Mouse (Mus musculus): ENCODE data around the gene Ccdc158. TPM values are rescaled to one million over a fixed set of nuclear protein-coding genes. Genes with fewer than 3 reads are reported as not detected.

The Ccdc158 gene
- 0.75 and 0.82 TPM in 2 replicates for polyA plus RNA-seq (2015; fragmentation: Nextera tagmentation; extraction: Ambion mirVana)

- ATAC-seq (ENCODE audit: low FRiP score, low read depth) = peak; percentile 92
These were observed at the start of gene Ccdc158 for GRCm38 (mm10) chr5:92674859-92675573. TSS of gene Ccdc158 (minus strand) at chr5:92675271.

GRCm38 (mm10) chr5:92721610-92722009, 46.5 kb upstream of the Ccdc158 start:
- Histone ChIP-seq H3K27ac (no peak overlapping the region), H3K27me3 (no peaks in the 10 kb centered on the region), H3K4me2 (replicated peaks) (no peak overlapping the region), H3K4me1 (no peaks in the 10 kb centered on the region), H3K9ac (no peak overlapping the region), H3K4me3 (no peak overlapping the region), H3K9me3 (no peaks in the 10 kb centered on the region), H3K36me3 (no peaks in the 10 kb centered on the region)
- no peak for ATAC-seq (ENCODE audit: low FRiP score, low read depth)
- WGBS = 86% methylated on average over 8 of the region's 8 CpGs

More at GRCm38 (mm10) chr5:92674859-92675573, at the start of gene Ccdc158:
- H3K4me1 ChIP-seq = peaks cover 8% of the 10 kb centered on the region; the same call in 1 of the 2 replicates
- no peaks in the 10 kb centered on the region for H3K9me3 ChIP-seq
- H3K4me2 ChIP-seq (replicated peaks) = peak within 1 kb of the TSS; percentile 66
- no peaks in the 10 kb centered on the region for H3K27me3 ChIP-seq
- peak within 1 kb of the TSS; percentile 46; the same call in 1 of the 2 replicates for H3K9ac ChIP-seq
- no peaks in the 10 kb centered on the region for H3K36me3 ChIP-seq
- WGBS = 15% methylated on average over 35 of the region's 55 CpGs
- peak within 1 kb of the TSS; percentile 44 for H3K4me3 ChIP-seq
- H3K27ac ChIP-seq = no peak within 1 kb of the TSS

GRCm38 (mm10) chr5:92718856-92719255, 43.8 kb upstream of the Ccdc158 start:
- no peak overlapping the region for H3K4me3 ChIP-seq
- no peaks in the 10 kb centered on the region for H3K27me3 ChIP-seq
- no peak overlapping the region for H3K9ac ChIP-seq
- H3K36me3 ChIP-seq = no peaks in the 10 kb centered on the region
- no peak overlapping the region for H3K4me2 ChIP-seq (replicated peaks)
- no peaks in the 10 kb centered on the region for H3K4me1 ChIP-seq
- no peak overlapping the region for H3K27ac ChIP-seq
- WGBS = 72% methylated on average over 3 of the region's 3 CpGs
- ATAC-seq (ENCODE audit: low FRiP score, low read depth) = no peak
- no peaks in the 10 kb centered on the region for H3K9me3 ChIP-seq

- no peak overlapping the region for H3K9ac ChIP-seq
- H3K36me3 ChIP-seq = no peaks in the 10 kb centered on the region
- no peak overlapping the region for H3K27ac ChIP-seq
- no peak for ATAC-seq (ENCODE audit: low FRiP score, low read depth)
- 66% methylated on average over 3 of the region's 3 CpGs for WGBS
- no peak overlapping the region for H3K4me2 ChIP-seq (replicated peaks)
- H3K4me1 ChIP-seq = peaks cover 3% of the 10 kb centered on the region; the same call in 1 of the 2 replicates
- H3K4me3 ChIP-seq = no peak overlapping the region
- no peaks in the 10 kb centered on the region for H3K9me3 ChIP-seq
- H3K27me3 ChIP-seq = no peaks in the 10 kb centered on the region
These were observed 42.7 kb upstream of the Ccdc158 start for GRCm38 (mm10) chr5:92717666-92718360.

GRCm38 (mm10) chr5:92715890-92716289, 40.8 kb upstream of the Ccdc158 start:
- Histone ChIP-seq H3K27ac (no peak overlapping the region), H3K4me3 (no peak overlapping the region), H3K9me3 (no peaks in the 10 kb centered on the region), H3K36me3 (no peaks in the 10 kb centered on the region), H3K4me1 (peaks cover 22% of the 10 kb centered on the region), H3K27me3 (no peaks in the 10 kb centered on the region), H3K4me2 (replicated peaks) (no peak overlapping the region), H3K9ac (no peak overlapping the region)
- 67% methylated on average over 2 of the region's 2 CpGs for WGBS
- no peak for ATAC-seq (ENCODE audit: low FRiP score, low read depth)

- H3K9ac ChIP-seq = no peak overlapping the region
- H3K9me3 ChIP-seq = no peaks in the 10 kb centered on the region
- H3K4me2 ChIP-seq (replicated peaks) = no peak overlapping the region
- H3K4me1 ChIP-seq = peaks cover 27% of the 10 kb centered on the region
- no peak overlapping the region for H3K27ac ChIP-seq
- no peaks in the 10 kb centered on the region for H3K27me3 ChIP-seq
- ATAC-seq (ENCODE audit: low FRiP score, low read depth) = no peak
- WGBS = 72% methylated on average over 11 of the region's 11 CpGs
- H3K36me3 ChIP-seq = no peaks in the 10 kb centered on the region
- no peak overlapping the region for H3K4me3 ChIP-seq
These were observed 40.2 kb upstream of the Ccdc158 start for GRCm38 (mm10) chr5:92715319-92715718.

GRCm38 (mm10) chr5:92714886-92715285, 39.8 kb upstream of the Ccdc158 start:
- no peaks in the 10 kb centered on the region for H3K36me3 ChIP-seq
- H3K9ac ChIP-seq = no peak overlapping the region
- no peaks in the 10 kb centered on the region for H3K27me3 ChIP-seq
- ATAC-seq (ENCODE audit: low FRiP score, low read depth) = no peak
- WGBS = 91% methylated on average over 2 of the region's 2 CpGs
- H3K4me2 ChIP-seq (replicated peaks) = no peak overlapping the region
- H3K27ac ChIP-seq = no peak overlapping the region
- peaks cover 31% of the 10 kb centered on the region for H3K4me1 ChIP-seq
- no peak overlapping the region for H3K4me3 ChIP-seq
- H3K9me3 ChIP-seq = no peaks in the 10 kb centered on the region

GRCm38 (mm10) chr5:92712621-92713395, 37.7 kb upstream of the Ccdc158 start:
- Histone ChIP-seq H3K9ac (no peak overlapping the region), H3K9me3 (no peaks in the 10 kb centered on the region), H3K4me2 (replicated peaks) (no peak overlapping the region), H3K4me1 (peaks cover 32% of the 10 kb centered on the region), H3K27me3 (no peaks in the 10 kb centered on the region), H3K27ac (no peak overlapping the region; the same call in 1 of the 2 replicates), H3K36me3 (no peaks in the 10 kb centered on the region), H3K4me3 (no peak overlapping the region)
- ATAC-seq (ENCODE audit: low FRiP score, low read depth) = no peak
- whole genome bisulfite sequencing = 76% methylated on average over 5 of the region's 5 CpGs

- H3K4me2 ChIP-seq (replicated peaks) = no peak overlapping the region
- WGBS = 43% methylated on average over 5 of the region's 5 CpGs
- H3K27ac ChIP-seq = peak overlapping the region; percentile 67; the same call in 1 of the 2 replicates
- no peak overlapping the region for H3K4me3 ChIP-seq
- H3K27me3 ChIP-seq = no peaks in the 10 kb centered on the region
- H3K36me3 ChIP-seq = no peaks in the 10 kb centered on the region
- H3K9ac ChIP-seq = no peak overlapping the region
- peak; percentile 41; the same call in 1 of the 2 replicates for ATAC-seq (ENCODE audit: low FRiP score, low read depth)
- no peaks in the 10 kb centered on the region for H3K9me3 ChIP-seq
- H3K4me1 ChIP-seq = peaks cover 32% of the 10 kb centered on the region
These were observed 36.7 kb upstream of the Ccdc158 start for GRCm38 (mm10) chr5:92711666-92712290.

- Histone ChIP-seq H3K36me3 (no peaks in the 10 kb centered on the region), H3K27me3 (no peaks in the 10 kb centered on the region), H3K4me1 (peaks cover 32% of the 10 kb centered on the region), H3K9me3 (no peaks in the 10 kb centered on the region), H3K9ac (no peak overlapping the region), H3K4me2 (replicated peaks) (0 out of 2 replicates have a peak overlapping the region, but pooled peaks have one; percentile 3), H3K27ac (peak overlapping the region; percentile 67; the same call in 1 of the 2 replicates), H3K4me3 (no peak overlapping the region)
- WGBS = 37% methylated on average over 8 of the region's 8 CpGs
- peak; percentile 83; the same call in 1 of the 2 replicates for ATAC-seq (ENCODE audit: low FRiP score, low read depth)
These were observed 35.7 kb upstream of the Ccdc158 start for GRCm38 (mm10) chr5:92710779-92711178.

- 74% methylated on average over 7 of the region's 7 CpGs for WGBS
These were observed 32.9 kb upstream of the Ccdc158 start for GRCm38 (mm10) chr5:92707921-92708491.

More at GRCm38 (mm10) chr5:92707921-92708491, 32.9 kb upstream of the Ccdc158 start:
- no peaks in the 10 kb centered on the region for H3K9me3 ChIP-seq
- H3K4me3 ChIP-seq = no peak overlapping the region
- H3K9ac ChIP-seq = no peak overlapping the region
- H3K4me2 ChIP-seq (replicated peaks) = no peak overlapping the region
- ATAC-seq (ENCODE audit: low FRiP score, low read depth) = no peak
- H3K27me3 ChIP-seq = no peaks in the 10 kb centered on the region
- H3K27ac ChIP-seq = no peak overlapping the region
- peaks cover 31% of the 10 kb centered on the region for H3K4me1 ChIP-seq
- no peaks in the 10 kb centered on the region for H3K36me3 ChIP-seq

All from limb, embryonic 13.5 days (tissue).